Mouse (Mus musculus) liver, embryonic 11.5 days (tissue): Measurements from ENCODE around the gene Cfap44. TPM values are rescaled to one million over a fixed set of nuclear protein-coding genes. Genes with fewer than 3 reads are reported as not detected.

ENCODE experiments used
- ATAC-seq: fragments of 200-750 bp; cut with Nextera tagmentation; replicated peaks from 2 replicates; pipeline ENCODE4 v1.8.0; 2017; ENCODE audit warnings: moderate number of reproducible peaks, mild to moderate bottlenecking, moderate TSS enrichment, moderate library complexity; ENCODE audit not compliant: low FRiP score
- DNase-seq: peaks from one replicate; pipeline ENCODE4 v3.0.0-alpha.2; 2017; ENCODE audit warnings: low spot score
- H3K27ac ChIP-seq: fragments of 300-500 bp; sonication (generic); 2 replicates; pipeline ENCODE4 v1.5.1; 2014; ENCODE audit warnings: mild to moderate bottlenecking, low read depth, low read length, control low read depth
- H3K27me3 ChIP-seq: fragments of 300-500 bp; sonication (generic); replicated peaks from 2 replicates; pipeline ENCODE4 v1.6.1; 2014; ENCODE audit warnings: low read length, mixed read lengths; ENCODE audit not compliant: control insufficient read depth, insufficient read depth
- H3K36me3 ChIP-seq: fragments of 300-500 bp; sonication (generic); 2 replicates; pipeline ENCODE4 v1.6.1; 2014; ENCODE audit warnings: mild to moderate bottlenecking, low read length, moderate library complexity, mixed read lengths; ENCODE audit not compliant: control insufficient read depth, insufficient read depth
- H3K4me1 ChIP-seq: fragments of 300-500 bp; sonication (generic); replicated peaks from 2 replicates; pipeline ENCODE4 v1.6.1; 2014; ENCODE audit warnings: low read length, mixed read lengths; ENCODE audit not compliant: control insufficient read depth, insufficient read depth
- H3K4me2 ChIP-seq: fragments of 300-500 bp; sonication (generic); 2 replicates; pipeline ENCODE4 v1.6.1; 2014; ENCODE audit warnings: mild to moderate bottlenecking, control low read depth, moderate library complexity
- H3K4me3 ChIP-seq: fragments of 300-500 bp; sonication (generic); 2 replicates; pipeline ENCODE4 v1.5.1; 2014; ENCODE audit warnings: low read depth, low read length, control low read depth
- H3K9ac ChIP-seq: fragments of 300-500 bp; sonication (generic); 2 replicates; pipeline ENCODE4 v1.6.1; 2014; ENCODE audit warnings: low read depth, low read length, control low read depth
- H3K9me3 ChIP-seq: fragments of 300-500 bp; sonication (generic); 2 replicates; pipeline ENCODE4 v1.6.1; 2016; ENCODE audit warnings: low read length, inconsistent platforms, mixed read lengths; ENCODE audit not compliant: control insufficient read depth
- WGBS: fragments of 180-500 bp; shearing (Covaris S2); extraction: QIAGEN DNeasy Blood & Tissue Kit; methylation state at CpG from one replicate; pipeline ENCODE4 v1.1.7; 2014; 5-methylcytosine and 5-hydroxymethylcytosine counted together
- polyA plus RNA-seq: library from polyadenylated mRNA; unstranded; fragments of >200 nt; fragmentation: Nextera tagmentation; extraction: Ambion mirVana; gene quantifications from 2 replicates; pipeline ENCODE4 v1.2.1, GENCODE M21; 2014

The Cfap44 gene
- polyA plus RNA-seq, 1 experiment from 2014 or later: 0.53 TPM

- no peak overlapping the region for H3K4me3 ChIP-seq
- no peak for ATAC-seq
- 82% methylated on average over 9 of the region's 9 CpGs for WGBS
- no peak overlapping the region for H3K9ac ChIP-seq
- no peak overlapping the region for H3K4me2 ChIP-seq
- no peak for DNase-seq
- H3K27me3 ChIP-seq: no peaks in the 10 kb centered on the region
- no peaks in the 10 kb centered on the region for H3K9me3 ChIP-seq
- no peaks in the 10 kb centered on the region; the same call in none of the 2 replicates for H3K36me3 ChIP-seq
- no peak overlapping the region for H3K27ac ChIP-seq
- 0 out of 2 replicates have a peak, but pooled peaks cover 3% of the 10 kb centered on the region for H3K4me1 ChIP-seq
Observed at GRCm38 (mm10) chr16:44492706-44493105, 98.1 kb downstream of the Cfap44 start.

- H3K4me2 ChIP-seq: no peak overlapping the region
- H3K36me3 ChIP-seq: no peaks in the 10 kb centered on the region; the same call in none of the 2 replicates
- ATAC-seq (no peak), DNase-seq (no peak)
- no peaks in the 10 kb centered on the region for H3K27me3 ChIP-seq
- H3K4me3 ChIP-seq: no peak overlapping the region
- no peak overlapping the region for H3K9ac ChIP-seq
- WGBS: 61% methylated on average over 6 of the region's 6 CpGs
- H3K4me1 ChIP-seq: 0 out of 2 replicates have a peak, but pooled peaks cover 3% of the 10 kb centered on the region
- no peaks in the 10 kb centered on the region for H3K9me3 ChIP-seq
- no peak overlapping the region for H3K27ac ChIP-seq
Observed at GRCm38 (mm10) chr16:44493868-44494267, 99.3 kb downstream of the Cfap44 start.

GRCm38 (mm10) chr16:44494441-44495108 lies 100.0 kb downstream of the Cfap44 start:
- 43% methylated on average over 8 of the region's 8 CpGs for WGBS
- ATAC-seq: no peak
- H3K27me3 ChIP-seq: no peaks in the 10 kb centered on the region
- no peak for DNase-seq
- H3K4me3 ChIP-seq: no peak overlapping the region
- no peaks in the 10 kb centered on the region; the same call in none of the 2 replicates for H3K36me3 ChIP-seq
- no peak overlapping the region for H3K27ac ChIP-seq
- H3K9ac ChIP-seq: no peak overlapping the region
- no peak overlapping the region for H3K4me2 ChIP-seq
- H3K9me3 ChIP-seq: no peaks in the 10 kb centered on the region
- 0 out of 2 replicates have a peak, but pooled peaks cover 3% of the 10 kb centered on the region for H3K4me1 ChIP-seq

- DNase-seq (no peak), ATAC-seq (no peak)
- Histone ChIP-seq H3K9me3 (no peaks in the 10 kb centered on the region), H3K9ac (no peak overlapping the region), H3K4me3 (no peak overlapping the region), H3K4me1 (0 out of 2 replicates have a peak, but pooled peaks cover 3% of the 10 kb centered on the region), H3K27me3 (no peaks in the 10 kb centered on the region), H3K36me3 (no peaks in the 10 kb centered on the region; the same call in 1 of the 2 replicates), H3K27ac (no peak overlapping the region), H3K4me2 (no peak overlapping the region)
- WGBS: 67% methylated on average over 15 of the region's 15 CpGs
Observed at GRCm38 (mm10) chr16:44496971-44497464, 102.4 kb downstream of the Cfap44 start.

GRCm38 (mm10) chr16:44498447-44498846 lies 103.9 kb downstream of the Cfap44 start:
- WGBS: 79% methylated on average over 3 of the region's 3 CpGs

GRCm38 (mm10) chr16:44501783-44502182 lies 107.2 kb downstream of the Cfap44 start:
- ATAC-seq (no peak), DNase-seq (no peak)
- H3K27me3 ChIP-seq: no peaks in the 10 kb centered on the region
- H3K4me1 ChIP-seq: no peaks in the 10 kb centered on the region
- no peak overlapping the region for H3K9ac ChIP-seq
- no peak overlapping the region for H3K4me2 ChIP-seq
- H3K9me3 ChIP-seq: no peaks in the 10 kb centered on the region
- no peak overlapping the region for H3K27ac ChIP-seq
- no peaks in the 10 kb centered on the region; the same call in 1 of the 2 replicates for H3K36me3 ChIP-seq
- H3K4me3 ChIP-seq: no peak overlapping the region
- 83% methylated on average over 10 of the region's 10 CpGs for WGBS

More at GRCm38 (mm10) chr16:44498447-44498846, 103.9 kb downstream of the Cfap44 start:
- no peaks in the 10 kb centered on the region; the same call in 1 of the 2 replicates for H3K36me3 ChIP-seq
- no peak overlapping the region for H3K9ac ChIP-seq
- no peaks in the 10 kb centered on the region for H3K27me3 ChIP-seq
- no peaks in the 10 kb centered on the region for H3K9me3 ChIP-seq
- no peak overlapping the region for H3K4me3 ChIP-seq
- no peak overlapping the region for H3K4me2 ChIP-seq
- DNase-seq: no peak
- no peak overlapping the region for H3K27ac ChIP-seq
- no peak for ATAC-seq
- 0 out of 2 replicates have a peak, but pooled peaks cover 3% of the 10 kb centered on the region for H3K4me1 ChIP-seq

- 63% methylated on average over 7 of the region's 7 CpGs for WGBS
Observed at GRCm38 (mm10) chr16:44502325-44502724, 107.7 kb downstream of the Cfap44 start.

GRCm38 (mm10) chr16:44502895-44503575 lies 108.4 kb downstream of the Cfap44 start:
- Histone ChIP-seq H3K4me3 (no peak overlapping the region), H3K4me2 (no peak overlapping the region), H3K27ac (no peak overlapping the region), H3K9me3 (no peaks in the 10 kb centered on the region), H3K4me1 (no peaks in the 10 kb centered on the region), H3K27me3 (no peaks in the 10 kb centered on the region), H3K36me3 (no peaks in the 10 kb centered on the region; the same call in 1 of the 2 replicates), H3K9ac (no peak overlapping the region)
- DNase-seq: no peak
- ATAC-seq: no peak
- 44% methylated on average over 8 of the region's 8 CpGs for WGBS

More at GRCm38 (mm10) chr16:44502325-44502724, 107.7 kb downstream of the Cfap44 start:
- no peak overlapping the region for H3K27ac ChIP-seq
- no peak for DNase-seq
- no peaks in the 10 kb centered on the region for H3K27me3 ChIP-seq
- H3K9me3 ChIP-seq: no peaks in the 10 kb centered on the region
- ATAC-seq: no peak
- no peaks in the 10 kb centered on the region for H3K4me1 ChIP-seq
- no peak overlapping the region for H3K9ac ChIP-seq
- H3K36me3 ChIP-seq: no peaks in the 10 kb centered on the region; the same call in 1 of the 2 replicates
- no peak overlapping the region for H3K4me3 ChIP-seq
- no peak overlapping the region for H3K4me2 ChIP-seq
